Mouse (Mus musculus): ENCODE measurements around the gene Tsacc.
"Not testable (repeated sequence)": the region's sequence is repeated elsewhere in the genome, so short reads cannot be mapped to it uniquely, and the experiment has no call there.

Gene Tsacc

DNA sequence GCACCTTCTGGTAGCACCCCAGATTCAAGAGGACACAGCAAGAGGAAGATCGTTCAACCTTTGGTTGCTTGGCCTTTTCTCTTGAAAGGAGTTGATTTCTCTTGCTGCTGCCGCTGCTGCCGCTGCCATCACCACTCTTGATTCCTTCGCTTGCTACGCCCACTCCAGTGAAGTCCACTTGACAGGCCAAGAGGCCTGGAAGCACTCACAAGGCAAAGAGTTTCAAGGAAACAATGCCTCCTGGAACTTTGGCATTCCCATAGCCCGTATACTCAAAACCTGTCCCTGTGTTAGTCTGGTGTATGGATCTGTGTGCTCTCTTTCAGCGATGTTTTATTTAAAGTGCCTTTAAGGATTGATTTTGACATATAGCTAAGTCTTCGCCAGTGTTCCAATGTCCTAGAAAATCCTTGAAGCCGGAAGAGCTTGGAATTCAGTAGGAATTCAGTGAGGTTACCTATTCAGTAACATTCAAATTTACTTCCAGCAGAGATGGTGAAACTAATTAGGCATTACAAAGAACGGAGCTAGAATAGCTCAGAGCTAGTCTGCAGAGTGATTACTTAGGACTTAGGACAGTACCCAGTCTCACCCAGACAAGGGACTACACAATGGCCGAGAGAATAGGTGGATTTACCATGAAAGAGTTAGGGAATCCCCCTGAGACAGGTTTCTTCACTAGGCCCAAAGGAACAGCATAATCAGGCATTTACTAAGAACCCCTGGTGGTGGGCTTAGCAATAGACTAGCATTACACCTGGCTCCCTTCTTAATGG, 15.5 kb downstream of the Tsacc start:
- not testable (repeated sequence) for DNase-seq

- DNase-seq = no peak
Observed at GRCm38 (mm10) chr3:88280035-88280434, 16.8 kb downstream of the Tsacc start.

- DNase-seq = no peak
Observed at GRCm38 (mm10) chr3:88276529-88277143, 20.2 kb downstream of the Tsacc start.

DNA sequence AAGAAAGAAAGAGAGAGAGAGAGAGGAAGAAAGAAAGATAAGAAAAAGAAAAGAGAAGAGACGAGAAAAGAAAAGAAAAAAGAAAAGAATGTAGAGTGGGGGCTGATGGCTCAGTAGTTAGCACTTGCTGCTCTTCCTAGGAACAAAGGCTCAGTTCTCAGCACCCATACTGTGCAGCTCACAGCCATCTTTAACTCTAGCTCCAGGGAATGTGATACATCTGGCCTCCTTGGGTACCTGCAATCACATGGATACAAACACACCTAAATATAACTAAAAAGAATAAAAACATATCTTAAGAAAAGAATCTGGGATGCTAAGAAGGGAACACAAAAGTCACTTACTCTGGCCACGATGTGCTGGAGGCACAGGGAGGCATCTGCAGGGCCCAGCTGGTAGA, 20.7 kb downstream of the Tsacc start:
- no peak for DNase-seq

DNA sequence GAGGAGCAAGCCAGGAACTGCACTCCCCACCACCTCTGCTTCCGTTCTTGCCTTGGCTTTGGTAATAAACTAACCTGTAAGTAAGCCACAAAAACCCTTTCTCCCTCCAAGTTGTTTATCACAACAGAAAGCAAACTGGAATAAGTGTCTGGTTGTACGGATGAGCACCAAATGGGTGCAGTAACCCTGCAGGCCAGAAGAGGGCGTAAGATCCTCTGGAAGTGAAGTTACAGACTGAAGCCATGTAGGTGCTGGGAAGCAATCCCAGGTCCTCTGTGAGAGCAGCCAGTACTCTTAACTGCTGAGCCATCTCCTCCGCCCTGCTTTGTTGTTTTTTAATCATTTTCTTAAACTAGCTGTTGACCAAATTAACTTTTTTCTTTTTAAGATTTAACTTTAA, 22.8 kb downstream of the Tsacc start:
- no peak for DNase-seq

GRCm38 (mm10) chr3:88271859-88272258, 24.9 kb downstream of the Tsacc start:
- DNase-seq = no peak

DNA sequence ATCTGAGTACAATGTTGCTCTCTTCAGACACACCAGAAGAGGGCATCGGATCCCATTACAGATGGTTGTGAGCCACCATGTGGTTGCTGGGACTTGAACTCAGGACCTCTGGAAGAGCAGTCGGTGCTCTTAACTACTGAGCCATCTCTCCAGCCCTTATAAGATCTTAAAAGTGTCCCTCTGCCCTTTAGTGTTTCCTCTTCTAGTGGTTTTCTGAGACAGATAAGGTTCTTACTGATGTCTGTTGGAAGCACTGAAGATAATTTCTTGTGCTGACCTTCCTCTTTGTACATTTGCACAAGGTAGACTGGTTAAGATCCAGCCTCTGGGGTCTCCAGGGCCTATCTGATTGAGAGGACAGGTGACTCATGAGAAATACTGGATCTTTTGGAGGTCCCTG, 25.5 kb downstream of the Tsacc start:
- not testable (repeated sequence) for DNase-seq

DNA sequence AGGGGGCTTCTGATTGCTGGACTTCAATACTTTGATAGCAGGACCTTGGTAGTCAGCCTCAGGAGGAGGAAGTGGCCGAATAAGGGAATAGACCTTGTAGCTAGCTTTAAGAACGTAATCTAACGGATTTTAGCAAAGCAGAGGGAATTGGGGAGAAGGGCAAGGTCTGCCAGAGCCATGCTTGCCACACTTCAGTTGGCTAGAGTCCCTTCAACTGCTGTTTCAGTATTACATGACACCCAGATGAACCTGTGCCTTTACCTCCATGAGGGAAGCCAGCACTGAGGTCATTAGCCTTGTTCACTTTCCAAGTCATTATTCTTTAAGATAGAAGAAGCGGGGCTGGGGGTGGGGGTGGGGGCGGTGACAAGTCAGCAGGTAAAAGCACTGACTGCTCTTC, 27.8 kb downstream of the Tsacc start:
- no peak for DNase-seq

DNA sequence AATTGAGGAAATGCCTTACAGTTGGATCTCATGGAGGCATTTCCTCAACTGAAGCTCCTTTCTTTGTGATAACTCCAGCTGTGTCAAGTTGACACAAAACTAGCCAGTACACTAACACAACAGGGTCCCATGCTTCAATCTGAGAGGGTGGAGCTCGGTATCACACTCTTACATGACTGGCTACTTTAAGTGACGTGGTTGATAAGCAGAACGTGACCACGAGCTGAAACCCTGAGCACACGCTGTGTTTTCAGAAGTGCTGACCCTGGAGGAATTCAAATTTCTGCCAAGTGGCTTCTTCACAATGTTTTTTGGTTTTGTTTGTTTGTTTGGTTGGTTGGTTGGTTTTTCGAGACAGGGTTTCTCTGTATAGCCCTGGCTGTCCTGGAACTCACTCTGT, 28.8 kb downstream of the Tsacc start:
- DNase-seq = not testable (repeated sequence)

DNA sequence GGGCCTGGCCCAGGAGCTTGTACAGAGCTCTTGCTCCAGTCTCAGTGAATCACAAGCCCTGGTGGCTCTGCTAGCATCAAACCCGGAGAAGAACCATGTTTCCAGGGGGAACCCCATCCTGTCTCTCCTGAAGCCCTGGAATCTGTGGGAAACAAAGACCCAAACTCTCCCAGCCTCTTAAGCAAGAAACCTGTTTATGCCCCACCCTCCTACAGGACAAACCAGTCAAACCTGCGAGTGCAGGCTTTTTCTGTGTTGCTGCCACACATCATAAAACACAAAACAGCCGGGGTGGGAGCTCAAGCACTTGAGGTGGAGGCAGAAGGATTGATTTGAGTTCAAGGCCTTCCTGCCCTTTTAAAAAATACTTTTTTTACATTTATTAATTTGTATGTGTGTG, 34.5 kb downstream of the Tsacc start:
- no peak for DNase-seq

DNA sequence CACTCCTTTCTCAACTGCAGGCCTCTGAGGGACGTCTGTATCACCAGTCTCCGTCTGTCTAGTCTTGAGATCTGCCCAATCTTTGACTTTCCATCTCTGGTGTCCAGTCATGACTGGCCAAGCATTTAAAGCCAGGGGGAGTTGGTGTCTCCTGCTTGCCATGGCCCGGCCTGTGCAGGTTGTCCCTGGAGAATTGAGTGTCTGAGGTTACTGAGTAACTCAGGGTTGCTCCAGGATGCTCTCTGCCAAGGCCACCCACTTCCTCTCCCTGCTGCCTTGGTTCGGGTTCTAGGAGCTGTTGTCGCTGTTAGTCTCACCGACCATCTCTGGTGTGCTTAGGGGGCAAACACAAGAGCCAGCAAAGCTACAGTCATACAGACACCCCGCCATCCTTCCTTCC, 40.4 kb downstream of the Tsacc start:
- DNase-seq = no peak

GRCm38 (mm10) chr3:88255950-88256349, 40.8 kb downstream of the Tsacc start:
- DNase-seq = no peak

GRCm38 (mm10) chr3:88254268-88254926, 42.4 kb downstream of the Tsacc start, which contains the start of gene Rhbg:
TSS of gene Rhbg (minus strand) at chr3:88254709.
- peak; percentile 77 for DNase-seq

GRCm38 (mm10) chr3:88252739-88253138, 44.1 kb downstream of the Tsacc start:
- no peak for DNase-seq

- no peak for DNase-seq
Observed at GRCm38 (mm10) chr3:88248406-88248805, 48.4 kb downstream of the Tsacc start.

DNA sequence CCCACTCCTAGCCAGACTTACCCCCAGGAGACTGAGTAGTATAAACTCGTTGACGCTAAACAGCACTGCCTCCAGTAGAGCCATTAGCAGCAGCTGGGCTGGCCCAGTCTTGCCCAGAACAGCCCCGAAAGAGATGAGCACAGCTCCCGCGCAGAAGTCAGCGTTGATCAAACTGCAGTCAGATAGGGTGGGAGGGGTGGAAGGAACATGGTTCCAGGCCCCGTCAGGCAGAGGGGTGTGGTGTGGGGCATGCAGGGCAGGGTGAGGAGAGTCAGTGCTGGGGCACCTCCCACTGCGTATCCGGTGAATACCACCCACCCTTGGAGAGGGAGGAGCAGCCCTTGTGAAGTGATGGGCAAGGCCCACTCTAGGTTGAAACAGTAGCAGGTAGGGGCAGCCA, 49.1 kb downstream of the Tsacc start:
- no peak for DNase-seq

GRCm38 (mm10) chr3:88245811-88246210, 51.0 kb downstream of the Tsacc start:
- DNase-seq = peak; percentile 56

DNA sequence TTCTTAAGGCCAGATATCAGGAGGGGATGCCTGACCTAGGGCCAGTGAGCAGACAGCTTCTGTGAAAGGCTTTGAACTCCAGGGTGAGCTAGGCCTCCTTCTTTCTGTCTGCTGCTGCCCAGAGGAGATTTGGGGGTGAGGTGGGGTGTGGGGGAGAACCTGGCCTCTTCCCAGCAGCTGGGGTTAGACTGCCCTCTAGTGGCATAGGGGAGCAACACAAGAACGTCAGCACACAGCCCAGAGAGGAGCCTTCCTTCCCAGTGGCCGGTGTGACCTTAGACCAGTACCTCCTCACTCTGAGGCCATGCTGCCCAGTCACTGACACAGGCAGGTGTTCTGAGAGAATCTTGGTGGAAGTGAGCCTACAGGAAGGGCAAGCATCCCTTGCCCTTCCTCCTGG, 52.7 kb downstream of the Tsacc start:
- no peak for DNase-seq

DNA sequence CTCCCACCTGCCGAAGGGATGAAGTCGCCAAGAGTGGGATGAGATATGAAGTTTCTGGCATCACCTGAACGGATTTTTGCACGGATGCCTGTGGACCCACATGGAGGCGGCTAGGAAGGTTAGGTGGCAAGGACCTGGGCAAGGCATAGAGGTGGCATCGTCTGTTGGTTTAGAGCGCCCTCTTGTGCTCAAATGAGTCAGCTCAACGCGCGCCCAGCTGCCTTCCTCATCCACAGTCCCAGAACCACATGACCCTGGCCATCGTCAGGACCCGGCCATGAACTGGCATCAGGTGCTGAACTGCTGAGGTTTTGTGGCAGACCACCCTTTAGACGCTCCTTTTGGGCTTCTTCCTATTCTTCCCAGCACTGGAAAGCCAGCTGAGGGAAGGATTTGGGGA, 54.3 kb downstream of the Tsacc start:
- DNase-seq = peak; percentile 58

- DNase-seq = no peak
Observed at GRCm38 (mm10) chr3:88241045-88241786, 55.6 kb downstream of the Tsacc start.

GRCm38 (mm10) chr3:88239446-88239845, 57.4 kb downstream of the Tsacc start:
- no peak for DNase-seq

DNA sequence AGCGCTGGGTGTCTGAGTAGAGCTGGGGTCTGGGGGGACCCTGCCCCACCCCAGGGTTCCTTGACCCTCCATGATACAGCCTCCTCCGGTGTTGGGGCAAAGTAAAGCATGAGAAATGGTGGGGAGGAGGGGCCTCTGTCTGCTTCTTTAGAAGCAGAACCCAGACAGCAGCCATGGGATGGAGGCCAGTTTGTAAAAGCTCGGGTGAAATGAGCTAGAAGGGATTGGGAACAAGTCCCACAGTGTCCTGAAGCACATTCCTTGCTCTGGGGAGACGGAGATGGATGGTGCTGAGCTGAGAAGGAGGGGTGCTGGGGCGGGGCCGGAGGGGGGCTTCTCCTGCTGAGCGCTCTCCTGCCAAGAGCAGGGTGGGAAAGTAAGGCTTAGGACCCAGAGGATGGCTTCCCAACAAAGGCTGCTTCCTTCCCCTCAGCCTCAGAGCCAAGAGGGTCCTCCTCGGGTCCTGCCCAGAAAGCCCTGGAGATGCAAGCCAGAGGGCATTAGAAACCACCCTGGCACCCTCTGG, 57.9 kb downstream of the Tsacc start:
- no peak for DNase-seq

- no peak for DNase-seq
Observed at GRCm38 (mm10) chr3:88237556-88238194, 59.1 kb downstream of the Tsacc start.
